Mouse (Mus musculus): ENCODE results near the gene Rab3b. TPM values are rescaled to one million over a fixed set of nuclear protein-coding genes. Genes with fewer than 3 reads are reported as not detected.

Gene Rab3b
- total and polyA plus RNA-seq, 3 experiments: 0.11 TPM; not detected in 2

DNA sequence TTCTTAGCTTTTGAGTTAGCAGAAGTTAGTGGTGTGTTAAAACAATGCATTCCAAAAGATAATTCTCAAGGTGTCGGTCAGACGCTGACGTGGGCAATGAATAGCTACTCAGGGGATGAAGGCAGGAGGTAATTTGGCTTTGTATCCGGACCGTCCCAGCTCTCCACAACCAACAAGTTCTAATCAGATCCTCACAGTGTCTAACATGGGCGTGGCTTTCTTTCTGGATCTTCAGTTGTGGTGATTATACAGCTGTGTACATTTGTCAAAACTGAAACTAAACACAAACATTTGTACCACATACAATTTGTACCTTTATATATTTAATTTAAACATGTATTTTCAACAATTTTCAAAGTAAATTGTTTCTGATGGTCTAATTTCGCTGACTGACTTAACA is 12.1 kb upstream of the Rab3b start:
- Histone ChIP-seq H3K9ac (ENCODE audit: control insufficient read depth, low read depth, low read length, poor library complexity, severe bottlenecking) (no peak overlapping the region), H3K9me3 (replicated peaks; ENCODE audit: insufficient read depth, low read length) (no peaks in the 10 kb centered on the region), H3K4me3 (ENCODE audit: control insufficient read depth in 1 of 2, insufficient read depth in 1 of 2, low read depth in 2 of 2, low read length in 2 of 2) (peak overlapping the region; percentile 59 to 82), H3K27me3 (ENCODE audit: control insufficient read depth in 1 of 2, insufficient read depth in 2 of 2, low read length in 2 of 2) (no peaks in the 10 kb centered on the region), H3K27ac (ENCODE audit: control insufficient read depth, low read depth, low read length) (no peak overlapping the region), H3K79me2 (ENCODE audit: control insufficient read depth, insufficient read depth, low read length, poor library complexity) (no peaks in the 10 kb centered on the region), H3K4me1 (ENCODE audit: control insufficient read depth in 1 of 2, insufficient read depth in 2 of 2, low read length in 2 of 2) (peaks cover 3 to 4% of the 10 kb centered on the region in 2 experiments; a peak in 3 of 4 replicates), H3K36me3 (ENCODE audit: control insufficient read depth in 1 of 2, insufficient read depth in 2 of 2, low read length in 2 of 2) (no peaks in the 10 kb centered on the region; a peak in 2 of 4 replicates)
- peak; percentile 66 for DNase-seq (ENCODE audit: low read depth, low spot score)
- TF ChIP-seq MAZ (IDR thresholded peaks at IDR 0.05; ENCODE audit: low read depth, low read length) (no peak), KAT2A (conservative IDR thresholded peaks at IDR 0.05; ENCODE audit: low read depth, low read length) (no peak), HCFC1 (IDR thresholded peaks at IDR 0.05; ENCODE audit: low read depth, low read length) (no peak), NRF1 (IDR thresholded peaks at IDR 0.05; ENCODE audit: insufficient read depth, low read depth, low read length, poor library complexity, severe bottlenecking) (no peak), GATA1 (IDR thresholded peaks at IDR 0.05; ENCODE audit: low read depth, low read length) (peak; percentile 40; the same call in 1 of the 2 replicates), EP300 (IDR thresholded peaks at IDR 0.05; ENCODE audit: low read depth in 1 of 2, low read length in 2 of 2) (peak; percentile 35; a peak in 2 of 4 replicates), MXI1 (IDR thresholded peaks at IDR 0.05; ENCODE audit: low read depth, low read length) (no peak), UBTF (IDR thresholded peaks at IDR 0.05; ENCODE audit: borderline replicate concordance, insufficient read depth, low read depth, low read length) (no peak), ETS1 (IDR thresholded peaks at IDR 0.05; ENCODE audit: low read depth, low read length) (0 out of 2 replicates have a peak, but pooled peaks have one; percentile 45), SMC3 (IDR thresholded peaks at IDR 0.05; ENCODE audit: low read depth, low read length) (0 out of 2 replicates have a peak, but pooled peaks have one; percentile 10), E2F4 (IDR thresholded peaks at IDR 0.05; ENCODE audit: borderline replicate concordance, low read depth, low read length) (no peak), TCF12 (IDR thresholded peaks at IDR 0.05; ENCODE audit: low read depth, low read length) (peak; percentile 40; the same call in 1 of the 2 replicates), MAFK (IDR thresholded peaks at IDR 0.05; ENCODE audit: borderline replicate concordance, low read depth, low read length) (no peak), SIN3A (IDR thresholded peaks at IDR 0.05; ENCODE audit: low read length) (peak; percentile 56; the same call in 1 of the 2 replicates), POLR2AphosphoS5 (IDR thresholded peaks at IDR 0.05; ENCODE audit: borderline replicate concordance, low read depth, low read length) (no peak)

DNA sequence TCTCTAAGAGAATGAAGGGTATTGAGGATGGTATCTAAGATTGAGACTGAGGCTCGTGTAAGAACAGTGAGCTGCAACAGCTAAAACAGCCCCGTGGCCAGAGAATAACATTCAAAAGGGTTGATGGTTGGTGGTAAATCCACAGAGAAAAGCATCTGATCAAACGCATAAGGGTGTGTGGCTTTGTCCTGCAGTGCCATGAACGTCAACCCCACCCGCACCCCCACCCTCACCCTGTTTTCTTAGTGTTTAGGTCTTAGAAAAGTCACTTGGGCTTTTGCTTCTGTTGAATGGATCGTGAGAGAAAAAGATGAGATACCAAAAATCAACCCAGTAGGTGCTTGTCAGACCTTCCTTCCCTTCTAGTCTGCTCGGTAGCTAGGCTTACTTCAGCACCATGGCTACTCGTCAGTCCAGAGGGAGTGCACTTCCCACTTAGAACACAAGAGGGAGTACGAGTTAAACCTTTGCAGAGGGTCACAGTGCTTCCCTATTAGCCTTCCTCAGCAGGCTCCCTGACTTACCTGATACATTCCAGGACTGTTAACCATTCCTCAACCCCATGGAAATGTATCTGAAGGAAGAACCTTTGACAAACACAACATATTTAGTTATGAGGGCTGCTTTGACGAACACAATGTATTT is 9.0 kb upstream of the Rab3b start:
- DNase-seq (ENCODE audit: low read depth, low spot score): peak; percentile 90

More for the DNA sequence above, 9.0 kb upstream of the Rab3b start:
- Histone ChIP-seq H3K27me3 (ENCODE audit: control insufficient read depth in 1 of 2, insufficient read depth in 2 of 2, low read length in 2 of 2) (no peaks in the 10 kb centered on the region), H3K4me1 (ENCODE audit: control insufficient read depth in 1 of 2, insufficient read depth in 2 of 2, low read length in 2 of 2) (peaks cover 0 to 4% of the 10 kb centered on the region in 2 experiments; a peak in 3 of 4 replicates), H3K9me3 (replicated peaks; ENCODE audit: insufficient read depth, low read length) (no peaks in the 10 kb centered on the region), H3K4me3 (ENCODE audit: control insufficient read depth in 1 of 2, insufficient read depth in 1 of 2, low read depth in 2 of 2, low read length in 2 of 2) (no peak overlapping the region), H3K27ac (ENCODE audit: control insufficient read depth, low read depth, low read length) (no peak overlapping the region), H3K9ac (ENCODE audit: control insufficient read depth, low read depth, low read length, poor library complexity, severe bottlenecking) (no peak overlapping the region), H3K36me3 (ENCODE audit: control insufficient read depth in 1 of 2, insufficient read depth in 2 of 2, low read length in 2 of 2) (no peaks in the 10 kb centered on the region), H3K79me2 (ENCODE audit: control insufficient read depth, insufficient read depth, low read length, poor library complexity) (no peaks in the 10 kb centered on the region)
- no peak for TF ChIP-seq ELF1 (IDR thresholded peaks at IDR 0.05; ENCODE audit: low read depth, low read length)
- no peak for TF ChIP-seq MAFK (IDR thresholded peaks at IDR 0.05; ENCODE audit: borderline replicate concordance, low read depth, low read length)
- no peak for TF ChIP-seq RCOR1 (IDR thresholded peaks at IDR 0.05; ENCODE audit: low read depth, low read length)
- no peak for TF ChIP-seq ZMIZ1 (IDR thresholded peaks at IDR 0.05; ENCODE audit: low read depth, low read length)
- TF ChIP-seq ZC3H11A (IDR thresholded peaks at IDR 0.05; ENCODE audit: low read depth, low read length): peak; percentile 82
- TF ChIP-seq CTCF (IDR thresholded peaks at IDR 0.05 in 2 of 3, conservative IDR thresholded peaks at IDR 0.05 in 1 of 3; ENCODE audit: control insufficient read depth in 1 of 3, insufficient read depth in 1 of 3, low read depth in 2 of 3, low read length in 3 of 3, poor library complexity in 1 of 3, severe bottlenecking in 1 of 3): peak; percentile 61 to 99 (median 94)
- peak; percentile 62; the same call in 1 of the 2 replicates for TF ChIP-seq SIN3A (IDR thresholded peaks at IDR 0.05; ENCODE audit: low read length)
- TF ChIP-seq UBTF (IDR thresholded peaks at IDR 0.05; ENCODE audit: borderline replicate concordance, insufficient read depth, low read depth, low read length): no peak
- no peak for TF ChIP-seq TCF12 (IDR thresholded peaks at IDR 0.05; ENCODE audit: low read depth, low read length)
- TF ChIP-seq RAD21 (IDR thresholded peaks at IDR 0.05; ENCODE audit: low read depth, low read length): peak; percentile 96
- no peak for TF ChIP-seq MAX (IDR thresholded peaks at IDR 0.05; ENCODE audit: low read length)
- peak; percentile 95 for TF ChIP-seq SMC3 (IDR thresholded peaks at IDR 0.05; ENCODE audit: low read depth, low read length)

Data from MEL (cell line).